Mouse (Mus musculus): ENCODE measurements around the gene Gm7271. TPM values are rescaled to one million over a fixed set of nuclear protein-coding genes. Genes with fewer than 3 reads are reported as not detected.

Gene Gm7271
- not detected in 2 replicates for polyA plus RNA-seq (2015; fragmentation: Nextera tagmentation; extraction: Ambion mirVana)

GRCm38 (mm10) chr5:76483811-76484210 is at the start of gene Gm7271:
Gene Gm7271, plus strand, starts transcription at chr5:76484040.
- no peaks in the 10 kb centered on the region for H3K4me1 ChIP-seq
- H3K27me3 ChIP-seq: no peaks in the 10 kb centered on the region
- H3K9me3 ChIP-seq: no peaks in the 10 kb centered on the region
- no peak within 1 kb of the TSS for H3K9ac ChIP-seq (replicated peaks)
- H3K4me2 ChIP-seq (replicated peaks): no peak within 1 kb of the TSS
- no peak for ATAC-seq (replicated peaks)
- H3K4me3 ChIP-seq: no peak within 1 kb of the TSS
- H3K36me3 ChIP-seq: no peaks in the 10 kb centered on the region
- H3K27ac ChIP-seq (replicated peaks): no peak within 1 kb of the TSS
- WGBS: 62% methylated on average over 5 of the region's 5 CpGs

- Histone ChIP-seq H3K4me1 (no peaks in the 10 kb centered on the region), H3K4me3 (no peak overlapping the region), H3K36me3 (no peaks in the 10 kb centered on the region), H3K9me3 (no peaks in the 10 kb centered on the region), H3K27ac (replicated peaks) (no peak overlapping the region), H3K27me3 (no peaks in the 10 kb centered on the region), H3K9ac (replicated peaks) (no peak overlapping the region), H3K4me2 (replicated peaks) (no peak overlapping the region)
- WGBS: 81% methylated on average over 5 of the region's 5 CpGs
- ATAC-seq (replicated peaks): no peak
Measured at GRCm38 (mm10) chr5:76437100-76437499, 46.7 kb upstream of the Gm7271 start.

GRCm38 (mm10) chr5:76437696-76438095 is 46.1 kb upstream of the Gm7271 start:
- Histone ChIP-seq H3K9me3 (no peaks in the 10 kb centered on the region), H3K4me3 (no peak overlapping the region), H3K36me3 (no peaks in the 10 kb centered on the region), H3K9ac (replicated peaks) (no peak overlapping the region), H3K4me2 (replicated peaks) (no peak overlapping the region), H3K27me3 (no peaks in the 10 kb centered on the region), H3K27ac (replicated peaks) (no peak overlapping the region), H3K4me1 (no peaks in the 10 kb centered on the region)
- no peak for ATAC-seq (replicated peaks)
- WGBS: 93% methylated on average over 8 of the region's 8 CpGs

- WGBS: 88% methylated on average over 4 of the region's 4 CpGs
- Histone ChIP-seq H3K36me3 (no peaks in the 10 kb centered on the region), H3K27ac (replicated peaks) (no peak overlapping the region), H3K4me2 (replicated peaks) (no peak overlapping the region), H3K9me3 (no peaks in the 10 kb centered on the region), H3K27me3 (no peaks in the 10 kb centered on the region), H3K4me3 (no peak overlapping the region), H3K4me1 (no peaks in the 10 kb centered on the region), H3K9ac (replicated peaks) (no peak overlapping the region)
- ATAC-seq (replicated peaks): no peak
Measured at GRCm38 (mm10) chr5:76441431-76441830, 42.4 kb upstream of the Gm7271 start.

- ATAC-seq (replicated peaks): no peak
- Histone ChIP-seq H3K9me3 (no peaks in the 10 kb centered on the region), H3K9ac (replicated peaks) (no peak overlapping the region), H3K27me3 (no peaks in the 10 kb centered on the region), H3K27ac (replicated peaks) (no peak overlapping the region), H3K36me3 (no peaks in the 10 kb centered on the region), H3K4me1 (no peaks in the 10 kb centered on the region), H3K4me3 (no peak overlapping the region), H3K4me2 (replicated peaks) (no peak overlapping the region)
- WGBS: 93% methylated on average over 2 of the region's 2 CpGs
Measured at GRCm38 (mm10) chr5:76474931-76475330, 8.9 kb upstream of the Gm7271 start.

- WGBS: 78% methylated on average over 4 of the region's 4 CpGs
- no peak overlapping the region for H3K9ac ChIP-seq (replicated peaks)
- no peaks in the 10 kb centered on the region for H3K36me3 ChIP-seq
- ATAC-seq (replicated peaks): no peak
- H3K4me1 ChIP-seq: no peaks in the 10 kb centered on the region
- H3K4me2 ChIP-seq (replicated peaks): no peak overlapping the region
- H3K4me3 ChIP-seq: no peak overlapping the region
- no peaks in the 10 kb centered on the region for H3K27me3 ChIP-seq
- no peaks in the 10 kb centered on the region for H3K9me3 ChIP-seq
- H3K27ac ChIP-seq (replicated peaks): no peak overlapping the region
Measured at GRCm38 (mm10) chr5:76476873-76477272, 7.0 kb upstream of the Gm7271 start.

GRCm38 (mm10) chr5:76477764-76478163 is 6.1 kb upstream of the Gm7271 start:
- 0 out of 2 replicates have a peak, but pooled peaks have one; percentile 8 for ATAC-seq (replicated peaks)
- Histone ChIP-seq H3K27ac (replicated peaks) (no peak overlapping the region), H3K4me2 (replicated peaks) (no peak overlapping the region), H3K27me3 (no peaks in the 10 kb centered on the region), H3K4me1 (no peaks in the 10 kb centered on the region), H3K9ac (replicated peaks) (no peak overlapping the region), H3K36me3 (no peaks in the 10 kb centered on the region), H3K4me3 (no peak overlapping the region), H3K9me3 (no peaks in the 10 kb centered on the region)
- 32% methylated on average over 9 of the region's 9 CpGs for WGBS

GRCm38 (mm10) chr5:76495126-76495525 is 11.3 kb downstream of the Gm7271 start:
- no peak for ATAC-seq (replicated peaks)
- no peaks in the 10 kb centered on the region for H3K36me3 ChIP-seq
- 65% methylated on average over 13 of the region's 13 CpGs for WGBS
- H3K4me3 ChIP-seq: no peak overlapping the region
- no peak overlapping the region for H3K9ac ChIP-seq (replicated peaks)
- H3K9me3 ChIP-seq: no peaks in the 10 kb centered on the region
- no peak overlapping the region for H3K4me2 ChIP-seq (replicated peaks)
- H3K27me3 ChIP-seq: no peaks in the 10 kb centered on the region
- H3K4me1 ChIP-seq: no peaks in the 10 kb centered on the region
- H3K27ac ChIP-seq (replicated peaks): no peak overlapping the region

GRCm38 (mm10) chr5:76522446-76522845 is 38.6 kb downstream of the Gm7271 start:
- Histone ChIP-seq H3K4me3 (no peak overlapping the region), H3K4me2 (replicated peaks) (no peak overlapping the region), H3K4me1 (no peaks in the 10 kb centered on the region), H3K36me3 (no peaks in the 10 kb centered on the region), H3K9ac (replicated peaks) (no peak overlapping the region), H3K9me3 (no peaks in the 10 kb centered on the region), H3K27me3 (no peaks in the 10 kb centered on the region), H3K27ac (replicated peaks) (no peak overlapping the region)
- no peak for ATAC-seq (replicated peaks)
- WGBS: 87% methylated on average over 1 of the region's 1 CpGs

- Histone ChIP-seq H3K36me3 (no peaks in the 10 kb centered on the region), H3K4me3 (no peak overlapping the region), H3K9me3 (no peaks in the 10 kb centered on the region), H3K27me3 (no peaks in the 10 kb centered on the region), H3K27ac (replicated peaks) (no peak overlapping the region), H3K4me2 (replicated peaks) (no peak overlapping the region), H3K9ac (replicated peaks) (no peak overlapping the region), H3K4me1 (peaks cover 1% of the 10 kb centered on the region)
- 77% methylated on average over 5 of the region's 5 CpGs for WGBS
- ATAC-seq (replicated peaks): no peak
Measured at GRCm38 (mm10) chr5:76524623-76525022, 40.8 kb downstream of the Gm7271 start.

GRCm38 (mm10) chr5:76525066-76525465 is 41.2 kb downstream of the Gm7271 start:
- Histone ChIP-seq H3K4me3 (no peak overlapping the region), H3K4me1 (peaks cover 5% of the 10 kb centered on the region), H3K9me3 (no peaks in the 10 kb centered on the region), H3K36me3 (no peaks in the 10 kb centered on the region), H3K27ac (replicated peaks) (no peak overlapping the region), H3K27me3 (no peaks in the 10 kb centered on the region), H3K4me2 (replicated peaks) (no peak overlapping the region), H3K9ac (replicated peaks) (no peak overlapping the region)
- 37% methylated on average over 4 of the region's 4 CpGs for WGBS
- ATAC-seq (replicated peaks): no peak

GRCm38 (mm10) chr5:76525829-76526228 is 42.0 kb downstream of the Gm7271 start:
- no peaks in the 10 kb centered on the region for H3K9me3 ChIP-seq
- 64% methylated on average over 2 of the region's 2 CpGs for WGBS
- H3K27me3 ChIP-seq: no peaks in the 10 kb centered on the region
- no peak overlapping the region for H3K4me2 ChIP-seq (replicated peaks)
- no peaks in the 10 kb centered on the region for H3K36me3 ChIP-seq
- no peak for ATAC-seq (replicated peaks)
- no peak overlapping the region for H3K9ac ChIP-seq (replicated peaks)
- H3K27ac ChIP-seq (replicated peaks): no peak overlapping the region
- H3K4me3 ChIP-seq: no peak overlapping the region
- peaks cover 12% of the 10 kb centered on the region for H3K4me1 ChIP-seq

GRCm38 (mm10) chr5:76529040-76529703 is 45.3 kb downstream of the Gm7271 start, which contains the start of gene Exoc1:
Gene Exoc1, plus strand, starts transcription at chr5:76529311.
- Histone ChIP-seq H3K36me3 (peaks cover 9% of the 10 kb centered on the region; the same call in 1 of the 2 replicates), H3K4me1 (peaks cover 12% of the 10 kb centered on the region), H3K9ac (replicated peaks) (peak within 1 kb of the TSS; percentile 67), H3K27me3 (no peaks in the 10 kb centered on the region), H3K4me2 (replicated peaks) (peak within 1 kb of the TSS; percentile 69), H3K9me3 (no peaks in the 10 kb centered on the region), H3K27ac (replicated peaks) (peak within 1 kb of the TSS; percentile 76), H3K4me3 (peak within 1 kb of the TSS; percentile 79)
- WGBS: under 1% methylated on average over 39 of the region's 39 CpGs
- peak; percentile 100 for ATAC-seq (replicated peaks)
